Mouse (Mus musculus) left cerebral cortex, adult 2 months (tissue): ENCODE measurements around the gene Rab7b. TPM values are rescaled to one million over a fixed set of nuclear protein-coding genes. Genes with fewer than 3 reads are reported as not detected.

Experiments used
- DNase-seq, 2 experiments: peaks; one replicate each; pipeline ENCODE4 v3.0.0; 2021 to 2022; ENCODE audit warnings: low spot score in 2 of 2, mixed read lengths in 1 of 2; ENCODE audit errors: extremely low spot score in 1 of 2
- H3K27ac ChIP-seq: fragments of 200-600 bp; 2 replicates; pipeline ENCODE4 v1.8.1; 2022
- H3K4me3 ChIP-seq: fragments of 200-600 bp; 2 replicates; pipeline ENCODE4 v1.8.1; 2022
- CTCF ChIP-seq: fragments of 200-600 bp; IDR thresholded peaks from 2 replicates; pipeline ENCODE4 v1.8.1; 2022; ENCODE audit warnings: antibody characterized with exemption, mild to moderate bottlenecking, moderate library complexity
- intact Hi-C: fragments of 180-260 bp; cut with DNase I; formaldehyde crosslinking; loops from one replicate; pipeline ENCODE4 v1.15.1; 2025
- total RNA-seq, 2 experiments: library from RNA; stranded (reverse); gene quantifications; 2 replicates each; pipeline ENCODE4 v1.2.3; 2021

The Rab7b gene
- total RNA-seq, 2 experiments from 2014 or later: 1.6 to 1.9 TPM

- H3K4me3 ChIP-seq: no peak overlapping the region
- no peak overlapping the region for H3K27ac ChIP-seq
- no peak for TF ChIP-seq CTCF
- peak in 1 of 2 experiments; percentile 5 for DNase-seq
- intact Hi-C loops: loop anchor here (10.0 kb wide), 1 partner anchor 146 kb away; no protein-coding TSS in a partner anchor
Measured at GRCm38 (mm10) chr1:131760428-131760820, 71.9 kb downstream of the Rab7b start.

GRCm38 (mm10) chr1:131761079-131761831 lies 72.8 kb downstream of the Rab7b start:
- intact Hi-C loops: loop anchor here (10.0 kb wide), 1 partner anchor 146 kb away; no protein-coding TSS in a partner anchor
- H3K27ac ChIP-seq: no peak overlapping the region
- DNase-seq: peak in 1 of 2 experiments; percentile 3
- H3K4me3 ChIP-seq: no peak overlapping the region
- no peak for TF ChIP-seq CTCF

- TF ChIP-seq CTCF: no peak; the same call in none of the 2 replicates
- no peak overlapping the region for H3K4me3 ChIP-seq
- peak in 1 of 2 experiments; percentile 8 for DNase-seq
- intact Hi-C loops: loop anchor here (10.0 kb wide), 1 partner anchor 149 kb away; no protein-coding TSS in a partner anchor
- H3K27ac ChIP-seq: no peak overlapping the region
Measured at GRCm38 (mm10) chr1:131763683-131764082, 75.2 kb downstream of the Rab7b start.

- DNase-seq: no peak
- intact Hi-C loops: loop anchor here (1.0 to 10.0 kb wide), 3 partner anchors 52 to 150 kb away; no protein-coding TSS in a partner anchor
- Histone ChIP-seq H3K4me3 (no peak overlapping the region), H3K27ac (no peak overlapping the region)
- no peak for TF ChIP-seq CTCF
Measured at GRCm38 (mm10) chr1:131764581-131765338, 76.3 kb downstream of the Rab7b start.

Other genes with a start within 250 kb of the Rab7b start
- 10 to 100 TPM; 86.4 to 89.3 TPM for gene Srgap2, start 161.3 kb upstream of the Rab7b start, total RNA-seq
- 1 to 10 TPM in 1 of 2 experiments, under 1 TPM in 1; 0.96 to 1.3 TPM for gene Fam72a, start 160.8 kb upstream of the Rab7b start, total RNA-seq
- not detected for gene Avpr1b, start 89.5 kb upstream of the Rab7b start, total RNA-seq
- under 1 TPM in 1 of 2 experiments, not detected in 1; 0.18 TPM for gene Ctse, start 50.4 kb upstream of the Rab7b start, total RNA-seq
- under 1 TPM in 1 of 2 experiments, not detected in 1; 0.09 TPM for gene Slc26a9, start 55.3 kb downstream of the Rab7b start, total RNA-seq
- 1 to 10 TPM; 1.5 to 2.3 TPM for gene Pm20d1, start 108.7 kb downstream of the Rab7b start, total RNA-seq
- 10 to 100 TPM; 42.6 to 46.8 TPM for gene Slc41a1, start 138.8 kb downstream of the Rab7b start, total RNA-seq
- gene Rab29, start 178.5 kb downstream of the Rab7b start, total RNA-seq: 1 to 10 TPM; 4.8 to 5.0 TPM
- 100 to 1,000 TPM; 145 to 148 TPM for gene Nucks1, start 221.8 kb downstream of the Rab7b start, total RNA-seq